Mouse (Mus musculus) spleen, adult 12 weeks (tissue): ENCODE results near the gene Snta1.

Experiments used
- DNase-seq: peaks from one replicate; pipeline ENCODE4 v3.0.0; 2022; ENCODE audit warnings: low spot score

Snta1 gene

DNA sequence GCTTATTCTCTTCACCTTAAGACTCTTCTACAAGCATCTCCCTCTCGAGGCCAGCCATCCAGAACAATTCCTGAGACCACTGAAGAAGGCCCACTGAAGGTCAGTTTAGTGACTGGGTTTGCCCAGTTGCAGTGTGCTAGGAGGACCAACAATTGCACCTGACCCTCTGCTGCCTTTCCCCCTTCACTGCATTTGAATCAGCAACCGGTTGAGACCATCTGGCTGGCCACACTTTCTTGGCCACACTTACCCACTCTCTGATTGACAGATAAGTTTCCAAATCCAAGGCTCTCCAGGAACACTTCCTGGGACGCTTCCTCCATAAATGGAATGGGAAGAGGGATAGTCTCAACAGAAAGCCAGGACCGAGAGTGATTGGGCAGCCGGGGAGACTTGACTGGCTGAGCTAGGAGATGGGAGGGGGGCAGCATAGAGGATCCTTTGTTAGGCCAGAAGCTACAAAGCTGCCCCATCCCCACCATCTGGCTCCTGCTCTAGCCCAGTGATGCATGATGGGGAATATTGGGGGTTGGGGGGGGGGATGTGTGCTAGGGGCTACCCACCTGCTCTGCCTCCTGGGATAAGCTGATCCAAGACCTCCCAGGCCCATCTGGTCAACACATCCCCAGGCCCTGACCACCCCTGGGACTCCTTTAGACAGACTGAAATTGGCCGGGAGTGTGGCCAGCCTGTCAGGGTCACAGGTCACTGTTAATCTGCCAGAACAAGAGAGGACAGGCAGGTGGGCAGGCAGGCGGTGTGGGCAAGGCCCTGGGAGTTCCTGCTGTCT is 13.2 kb upstream of the Snta1 start:
- no peak for DNase-seq

DNA sequence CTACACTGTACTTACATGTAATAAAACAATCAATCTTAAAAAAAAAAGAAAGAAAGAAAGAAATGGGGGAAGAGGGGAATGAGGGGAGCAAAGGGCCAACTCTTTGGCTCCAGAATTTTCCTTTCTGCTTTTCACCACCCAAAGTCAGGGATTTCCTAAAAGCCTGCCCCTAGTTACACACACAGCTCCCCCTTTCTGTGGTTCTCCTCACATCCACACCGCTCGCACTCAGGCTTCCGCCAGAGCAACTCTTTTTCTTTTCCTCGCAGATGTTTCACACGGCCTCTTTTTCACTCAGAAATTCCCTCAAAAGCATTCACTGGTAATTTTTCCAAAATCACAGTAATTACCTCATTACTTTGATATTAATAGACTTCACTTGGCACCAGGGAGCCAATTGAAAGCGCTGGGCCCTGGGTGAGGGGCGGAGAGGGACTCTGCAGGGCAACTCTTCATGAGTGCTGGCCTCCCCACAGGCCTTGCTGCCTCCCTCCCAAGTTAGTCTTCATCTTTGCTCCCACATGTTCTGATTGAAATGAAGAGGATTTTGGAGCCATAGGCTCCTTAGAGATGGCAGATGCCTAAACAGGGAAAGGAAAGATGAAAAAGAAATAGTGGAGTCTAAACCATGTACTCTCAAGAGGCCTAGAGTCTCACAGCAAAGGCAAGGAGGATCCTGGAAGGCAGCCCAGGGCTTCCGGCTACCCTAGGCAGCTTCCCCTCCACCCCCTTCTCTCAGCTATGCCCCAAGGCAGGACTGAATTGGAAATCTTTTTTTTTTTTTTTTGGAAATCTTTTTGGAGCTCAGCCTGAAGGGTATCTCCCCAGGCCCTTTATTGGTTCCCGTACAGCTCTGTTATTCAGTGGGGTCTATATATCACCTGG is 12.0 kb upstream of the Snta1 start:
- no peak for DNase-seq

DNA sequence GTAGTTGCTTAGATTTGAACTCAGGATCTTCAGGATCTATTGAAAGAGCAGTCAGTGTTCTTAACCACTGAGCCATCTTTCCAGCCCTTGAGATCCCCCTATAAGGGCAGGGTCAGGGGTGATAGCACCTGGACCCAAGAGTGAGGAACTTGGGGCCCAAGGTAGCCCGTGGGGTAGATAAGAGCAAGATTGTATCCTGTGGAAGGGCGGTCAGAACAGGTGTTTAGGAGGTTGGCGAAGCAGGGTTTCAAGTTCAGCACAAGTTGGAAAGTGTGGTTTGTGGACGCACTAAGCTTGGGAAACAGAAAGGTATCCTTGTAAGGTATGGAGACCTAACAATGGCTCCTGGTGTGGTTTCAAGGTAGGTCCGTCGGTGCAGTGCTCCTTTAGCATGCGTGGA is 10.1 kb upstream of the Snta1 start:
- no peak for DNase-seq

- DNase-seq = no peak
These were observed 9.2 kb upstream of the Snta1 start for GRCm38 (mm10) chr2:154417107-154417506.

- no peak for DNase-seq
These were observed 4.2 kb upstream of the Snta1 start for GRCm38 (mm10) chr2:154412018-154412666.

DNA sequence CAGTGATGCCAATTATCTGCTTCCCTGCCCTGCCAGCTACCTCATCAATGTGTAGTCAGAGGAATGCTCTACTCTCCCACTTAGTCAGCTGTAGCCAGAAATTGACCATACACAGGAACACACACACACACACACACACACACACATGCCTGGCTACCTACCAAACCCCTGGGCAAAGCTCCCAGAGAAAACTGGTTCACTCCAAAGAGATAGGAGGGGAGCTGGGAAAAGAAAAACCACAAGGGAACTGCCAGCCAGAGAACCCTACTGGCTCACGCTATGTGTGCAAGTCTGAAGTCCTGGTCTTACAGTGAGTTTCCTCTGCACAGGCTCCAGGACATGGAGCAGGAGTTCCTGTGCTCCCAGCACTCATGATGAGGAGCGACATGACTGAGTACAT is 2.5 kb upstream of the Snta1 start:
- DNase-seq = no peak

GRCm38 (mm10) chr2:154407063-154407642 is 746 bp downstream of the Snta1 start:
- DNase-seq = no peak

DNA sequence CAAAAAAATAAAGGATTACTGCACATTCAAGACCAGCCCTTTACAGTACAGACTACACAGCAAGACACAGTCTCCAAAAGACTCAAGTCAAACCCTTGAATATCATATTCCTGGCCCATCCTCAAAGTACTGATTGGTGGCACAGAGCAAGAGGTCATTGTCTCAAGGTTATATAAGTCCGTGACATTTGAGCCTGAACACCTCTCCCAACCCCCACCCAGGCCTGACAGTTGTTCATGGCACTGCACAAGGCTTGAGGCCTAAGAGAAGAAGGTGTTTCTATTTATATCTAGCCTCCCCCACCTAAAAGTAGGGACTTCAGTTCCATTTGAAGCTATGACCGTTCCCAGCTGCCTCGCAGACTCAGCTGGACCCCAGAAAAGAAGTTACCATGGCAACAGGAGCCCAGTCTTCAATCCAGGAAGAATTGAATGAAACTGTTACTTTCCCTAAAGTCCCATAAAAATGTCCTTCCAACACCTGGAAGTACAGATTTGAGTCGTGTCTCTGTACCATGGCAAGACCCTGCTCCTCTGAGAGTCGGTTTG is 2.4 kb downstream of the Snta1 start:
- no peak for DNase-seq

DNA sequence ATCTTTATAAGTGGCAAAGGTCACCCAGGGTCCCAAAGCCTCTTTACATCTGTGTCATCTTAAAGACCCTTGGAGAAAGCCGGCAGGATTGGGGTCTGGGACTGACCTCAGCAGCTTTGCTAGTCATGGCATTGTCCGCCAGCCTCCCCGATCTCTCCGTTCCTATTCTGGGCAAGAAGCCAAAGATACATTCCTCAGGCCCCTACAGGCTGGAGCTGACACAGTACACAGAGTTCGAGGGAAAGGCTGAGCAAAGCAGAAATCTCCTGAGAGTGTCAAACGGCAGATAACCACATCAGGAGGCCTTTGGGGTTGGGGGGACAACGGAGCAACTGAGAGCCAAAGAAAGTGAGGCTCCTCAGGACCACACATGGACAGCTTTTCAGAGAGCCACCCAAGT is 5.1 kb downstream of the Snta1 start:
- DNase-seq = no peak

- DNase-seq = no peak
These were observed 5.9 kb downstream of the Snta1 start for GRCm38 (mm10) chr2:154401976-154402375.

DNA sequence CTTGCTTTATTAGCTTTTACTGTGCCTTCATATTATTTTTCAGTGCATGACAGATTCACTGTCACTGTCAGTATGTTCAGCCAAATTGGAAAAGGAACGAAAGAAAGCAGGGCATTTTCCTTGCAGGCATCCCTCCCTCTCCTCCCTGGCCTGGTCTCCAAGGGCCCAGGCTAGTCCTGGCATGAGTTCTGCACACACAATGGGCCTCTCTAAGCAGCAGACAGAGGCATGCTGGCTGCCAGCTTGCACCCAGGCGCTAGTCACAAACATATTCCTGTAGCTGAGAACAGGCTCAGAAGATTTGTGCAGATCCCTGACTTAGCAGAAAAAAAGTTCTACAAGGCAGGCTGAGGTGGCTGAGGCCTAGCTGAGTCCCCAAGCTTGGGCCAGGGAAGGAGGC is 8.6 kb downstream of the Snta1 start:
- no peak for DNase-seq

DNA sequence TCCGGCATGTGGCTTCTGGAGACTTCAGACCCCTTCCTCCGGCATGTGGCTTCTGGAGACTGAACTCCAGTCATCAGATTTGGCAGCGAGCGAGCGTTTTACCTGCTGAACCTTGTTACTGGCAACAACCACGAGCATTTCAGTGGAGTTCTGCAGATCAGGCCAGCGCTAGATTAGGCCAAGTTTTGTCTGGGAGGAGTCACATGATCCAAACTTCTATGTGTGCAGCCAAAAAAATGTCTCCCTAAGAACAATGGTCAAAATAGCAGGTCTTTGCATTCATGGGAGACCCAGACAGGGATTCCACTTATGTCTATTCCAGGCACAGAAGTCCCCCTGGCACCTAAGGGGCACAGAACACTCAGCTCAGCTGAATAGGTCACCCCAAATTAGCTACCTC is 9.6 kb downstream of the Snta1 start:
- no peak for DNase-seq

DNA sequence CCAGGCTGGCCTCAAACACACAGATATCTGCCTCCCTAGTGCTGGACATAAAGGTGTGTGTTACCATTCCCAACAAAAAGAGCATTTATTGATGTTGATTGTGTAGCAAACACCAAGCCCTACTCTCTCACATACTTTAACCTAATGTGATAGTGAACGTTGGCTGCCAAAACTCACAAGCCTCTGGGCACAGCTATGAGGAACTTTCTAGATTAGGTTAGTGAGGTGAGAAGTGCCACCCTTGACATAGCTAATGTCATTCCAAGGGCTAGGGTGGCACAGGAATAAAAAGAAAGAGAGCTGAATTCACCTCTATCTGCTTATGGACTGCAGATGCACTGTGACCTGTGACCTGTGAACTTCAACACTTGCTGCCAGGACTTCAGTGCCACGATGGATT is 11.4 kb downstream of the Snta1 start:
- DNase-seq = no peak

- DNase-seq = no peak
These were observed 13.3 kb downstream of the Snta1 start for GRCm38 (mm10) chr2:154394602-154395001.

- DNase-seq = no peak
These were observed 17.5 kb downstream of the Snta1 start for GRCm38 (mm10) chr2:154390180-154390964.

DNA sequence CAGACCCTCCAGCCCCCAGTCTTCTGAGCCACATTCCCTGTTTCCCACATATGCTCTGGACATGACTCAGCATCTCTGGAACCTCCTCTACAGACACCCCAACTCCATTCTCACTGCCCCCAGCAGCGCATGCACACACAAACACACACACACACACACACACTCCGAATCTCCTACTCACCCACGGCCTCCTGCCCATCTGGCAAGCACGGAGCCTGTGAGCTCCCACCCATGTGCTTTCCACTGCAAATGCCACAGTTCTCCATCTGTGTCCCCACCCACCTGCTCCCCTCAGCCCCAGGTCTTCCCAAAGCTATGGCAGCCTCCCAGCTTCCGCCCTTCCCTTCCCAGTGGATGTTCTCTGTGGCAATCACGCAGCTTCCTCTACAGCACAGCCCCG is 28.8 kb downstream of the Snta1 start:
- no peak for DNase-seq

DNA sequence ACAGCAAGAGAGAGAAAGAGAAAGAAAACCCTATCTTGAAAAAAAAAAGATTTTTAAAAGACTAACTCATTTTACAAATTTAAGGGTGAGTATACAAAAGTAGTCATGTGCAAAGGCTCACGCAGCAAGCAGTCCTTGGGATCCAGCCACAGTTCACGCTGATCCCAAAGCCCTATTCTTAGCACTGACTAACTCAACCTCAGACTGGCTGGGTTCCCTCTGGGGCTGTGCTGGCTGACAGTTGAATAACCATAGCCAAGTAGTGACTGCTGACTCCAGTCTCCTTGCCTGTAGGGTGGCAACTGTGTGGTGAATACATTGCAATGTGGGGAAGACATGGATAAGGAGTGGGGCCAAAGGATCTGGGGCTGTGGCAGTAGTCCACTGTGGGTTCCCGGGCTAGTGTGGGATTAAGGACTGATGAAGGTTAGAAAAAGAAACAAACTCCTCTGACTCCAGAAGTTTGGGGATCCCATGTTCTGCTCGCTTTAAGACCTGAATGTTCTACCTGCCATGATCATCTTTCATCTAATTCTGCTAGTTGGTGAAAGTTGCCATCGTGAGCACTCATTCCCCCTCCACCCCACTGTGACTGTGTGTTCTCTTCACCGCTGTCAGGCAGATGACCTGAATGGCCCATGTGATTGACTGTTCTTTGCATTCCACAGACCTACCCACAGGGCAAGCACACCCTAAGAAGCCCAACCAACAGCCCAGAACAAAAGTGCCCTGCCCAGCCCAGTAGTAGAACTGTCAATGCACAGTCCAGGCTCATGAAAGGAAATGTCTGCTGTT is 32.9 kb downstream of the Snta1 start:
- DNase-seq = no peak

DNA sequence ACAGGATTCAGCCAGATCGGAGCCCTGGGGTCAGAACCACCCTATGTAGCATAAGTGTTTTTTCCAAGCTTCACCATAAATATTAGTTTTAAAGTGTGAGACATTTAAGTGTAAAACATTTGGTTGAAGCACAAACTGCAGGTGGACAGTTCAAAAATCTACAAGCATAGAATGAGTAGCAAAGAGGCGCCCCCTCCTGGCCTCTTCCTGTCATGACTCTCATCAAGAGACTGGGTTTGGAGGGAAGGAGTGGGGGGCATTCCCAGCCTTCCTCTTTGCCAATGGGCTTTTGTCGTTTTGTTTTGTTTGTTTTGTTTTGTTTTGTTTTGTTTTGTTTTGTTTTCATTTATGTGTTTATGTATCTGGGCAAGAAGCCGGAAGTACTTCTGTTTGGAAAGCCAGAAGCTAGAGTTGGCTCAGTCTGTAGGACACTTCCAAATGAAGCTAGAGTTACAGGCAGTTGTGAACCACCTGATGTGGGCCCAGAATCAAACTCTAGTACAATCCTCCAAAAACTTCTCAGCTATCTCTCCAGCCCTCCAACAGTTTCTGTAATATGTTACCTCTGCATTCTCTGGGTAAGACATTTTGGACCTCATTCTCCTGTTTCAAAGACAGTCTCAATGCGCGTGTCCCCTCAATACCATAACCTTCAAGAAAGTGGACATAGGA is 33.8 kb downstream of the Snta1 start:
- peak; percentile 50 for DNase-seq

GRCm38 (mm10) chr2:154372842-154373500 is 34.9 kb downstream of the Snta1 start, which contains the start of gene Cdk5rap1:
TSS of gene Cdk5rap1 (minus strand) at chr2:154373010.
- DNase-seq = no peak
